Mouse (Mus musculus) midbrain, embryonic 15.5 days (tissue): ENCODE measurements at regions not wholly inside any gene's neighbourhood (a gene's known extent, or its start where the extent isn't known, plus 50 kb on each side); places are given as distances from the start of the nearest gene placed in this dataset.

Experiments
- ATAC-seq: fragments of 200-750 bp; cut with Nextera tagmentation; replicated peaks from 2 replicates; pipeline ENCODE4 v1.8.0; 2017; ENCODE audit warnings: moderate TSS enrichment
- H3K27ac ChIP-seq: fragments of 300-500 bp; sonication (generic); 2 replicates; pipeline ENCODE4 v1.5.1; 2015; ENCODE audit warnings: mild to moderate bottlenecking, inconsistent platforms
- H3K27me3 ChIP-seq: fragments of 300-500 bp; sonication (generic); replicated peaks from 2 replicates; pipeline ENCODE4 v1.6.1; 2015; ENCODE audit warnings: inconsistent platforms
- H3K36me3 ChIP-seq: fragments of 300-500 bp; sonication (generic); replicated peaks from 2 replicates; pipeline ENCODE4 v1.6.1; 2015; ENCODE audit warnings: inconsistent platforms
- H3K4me1 ChIP-seq: fragments of 300-500 bp; sonication (generic); 2 replicates; pipeline ENCODE4 v1.6.1; 2015; ENCODE audit warnings: inconsistent platforms
- H3K4me2 ChIP-seq: fragments of 300-500 bp; sonication (generic); 2 replicates; pipeline ENCODE4 v1.6.1; 2015; ENCODE audit warnings: inconsistent platforms, mild to moderate bottlenecking, moderate library complexity
- H3K4me3 ChIP-seq: fragments of 300-500 bp; sonication (generic); 2 replicates; pipeline ENCODE4 v1.5.1; 2015; ENCODE audit warnings: mild to moderate bottlenecking, inconsistent platforms
- H3K9ac ChIP-seq: fragments of 300-500 bp; sonication (generic); 2 replicates; pipeline ENCODE4 v1.6.1; 2015; ENCODE audit warnings: mild to moderate bottlenecking, inconsistent platforms
- H3K9me3 ChIP-seq: fragments of 300-500 bp; sonication (generic); 2 replicates; pipeline ENCODE4 v1.6.1; 2016; ENCODE audit warnings: inconsistent platforms
- WGBS: fragments of 180-500 bp; shearing (Covaris S2); methylation state at CpG from one replicate; pipeline ENCODE4 v1.1.7; 2015; ENCODE audit warnings: mixed read lengths; 5-methylcytosine and 5-hydroxymethylcytosine counted together

GRCm38 (mm10) chr12:25241675-25242074 is 144.7 kb upstream of the Id2 start:
- peaks cover 4% of the 10 kb centered on the region; the same call in 1 of the 2 replicates for H3K4me1 ChIP-seq
- H3K4me3 ChIP-seq: no peak overlapping the region
- no peak overlapping the region for H3K4me2 ChIP-seq
- no peak overlapping the region for H3K27ac ChIP-seq
- no peaks in the 10 kb centered on the region for H3K27me3 ChIP-seq
- 88% methylated on average over 3 of the region's 3 CpGs for WGBS
- H3K36me3 ChIP-seq: no peaks in the 10 kb centered on the region
- H3K9me3 ChIP-seq: no peaks in the 10 kb centered on the region
- H3K9ac ChIP-seq: no peak overlapping the region
- ATAC-seq: no peak

DNA sequence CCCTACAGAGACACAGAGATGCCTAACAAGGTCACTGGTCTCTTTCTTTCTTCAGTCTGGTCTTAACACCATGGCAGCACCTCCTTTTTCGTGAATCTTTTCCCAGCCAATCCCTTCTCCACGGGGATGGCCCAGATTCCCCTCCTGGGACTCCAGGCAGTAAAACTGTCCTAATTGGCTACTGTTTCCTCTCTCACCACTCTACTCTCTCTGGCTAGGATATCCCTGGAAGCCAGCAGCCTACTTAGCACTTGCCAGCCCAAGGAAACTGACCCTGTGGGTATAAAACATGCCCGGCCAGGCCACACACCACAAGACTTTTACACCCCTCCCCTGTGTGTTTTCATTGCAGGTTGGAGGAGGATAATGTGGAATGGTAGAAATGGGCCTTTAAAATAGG is 143.9 kb upstream of the Id2 start:
- H3K9ac ChIP-seq: no peak overlapping the region
- H3K27me3 ChIP-seq: no peaks in the 10 kb centered on the region
- no peak overlapping the region for H3K4me2 ChIP-seq
- 81% methylated on average over 3 of the region's 3 CpGs for WGBS
- H3K27ac ChIP-seq: no peak overlapping the region
- no peaks in the 10 kb centered on the region for H3K9me3 ChIP-seq
- no peak overlapping the region for H3K4me3 ChIP-seq
- H3K4me1 ChIP-seq: peaks cover 4% of the 10 kb centered on the region; the same call in 1 of the 2 replicates
- H3K36me3 ChIP-seq: no peaks in the 10 kb centered on the region
- ATAC-seq: no peak

DNA sequence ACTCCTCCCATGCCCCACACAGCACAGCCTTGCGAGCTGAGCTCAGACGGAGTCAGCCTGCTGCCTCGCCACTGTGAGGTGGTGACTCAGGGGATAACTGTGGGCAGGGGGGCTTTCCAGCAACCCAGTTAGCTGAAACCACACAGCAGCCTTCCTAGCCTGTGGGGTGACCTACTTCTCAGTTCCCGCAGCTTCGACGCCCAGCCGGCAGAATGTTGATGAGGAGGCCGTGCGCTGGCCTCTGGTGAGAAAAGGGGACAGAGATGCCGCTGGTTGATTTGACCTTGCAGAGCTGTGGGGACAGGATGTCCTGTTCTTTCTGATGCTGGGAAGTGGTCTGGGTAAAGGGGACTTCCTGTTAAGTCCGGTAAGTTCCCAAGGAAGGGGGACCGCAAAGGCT is 143.2 kb upstream of the Id2 start:
- Histone ChIP-seq H3K4me3 (no peak overlapping the region), H3K4me2 (no peak overlapping the region), H3K9me3 (no peaks in the 10 kb centered on the region), H3K4me1 (peaks cover 4% of the 10 kb centered on the region; the same call in 1 of the 2 replicates), H3K27ac (no peak overlapping the region), H3K27me3 (no peaks in the 10 kb centered on the region), H3K9ac (no peak overlapping the region), H3K36me3 (no peaks in the 10 kb centered on the region)
- WGBS: 55% methylated on average over 12 of the region's 12 CpGs
- ATAC-seq: no peak

DNA sequence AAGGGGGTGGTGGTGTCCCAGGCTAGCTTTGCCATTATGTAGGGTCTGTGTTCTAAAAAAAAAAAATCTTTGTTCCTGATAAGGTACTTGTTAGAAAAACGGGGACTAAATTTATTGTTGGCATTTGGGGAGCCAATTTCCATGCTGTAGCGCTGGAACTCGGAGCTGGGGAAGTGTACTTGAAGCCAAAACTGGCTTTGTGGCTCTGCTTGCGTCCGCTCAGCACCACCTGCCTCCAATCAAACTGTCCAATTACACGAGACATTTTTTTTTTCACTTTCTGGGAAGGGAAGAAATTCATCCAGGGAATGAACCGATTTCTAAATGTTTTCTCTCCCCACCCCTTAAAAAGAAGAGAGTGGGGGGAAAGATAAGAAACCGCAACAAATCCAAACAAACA is 138.1 kb upstream of the Id2 start:
- ATAC-seq: no peak
- H3K27me3 ChIP-seq: no peaks in the 10 kb centered on the region
- 65% methylated on average over 8 of the region's 8 CpGs for WGBS
- no peaks in the 10 kb centered on the region for H3K9me3 ChIP-seq
- H3K4me3 ChIP-seq: no peak overlapping the region
- H3K4me2 ChIP-seq: no peak overlapping the region
- peaks cover 3% of the 10 kb centered on the region; the same call in 1 of the 2 replicates for H3K4me1 ChIP-seq
- H3K36me3 ChIP-seq: no peaks in the 10 kb centered on the region
- H3K9ac ChIP-seq: no peak overlapping the region
- H3K27ac ChIP-seq: no peak overlapping the region

DNA sequence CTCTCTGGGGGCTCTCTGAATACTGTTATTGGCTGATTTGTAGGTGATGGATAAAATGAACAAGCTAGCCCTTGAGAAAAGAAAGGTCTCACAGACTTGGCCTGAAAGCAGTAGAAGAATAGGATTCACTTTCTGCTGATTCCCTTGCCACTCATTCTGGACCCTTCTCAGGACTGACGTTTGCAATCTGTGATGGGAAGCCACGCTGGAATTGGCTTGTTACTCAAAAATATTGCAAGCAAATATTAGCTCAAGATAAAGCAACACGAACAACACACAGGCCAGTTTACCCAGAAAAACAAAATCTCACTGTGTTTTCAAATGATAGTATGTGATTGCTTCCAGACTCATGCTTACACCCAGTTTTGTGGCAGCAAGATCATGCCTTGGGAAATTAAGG is 137.7 kb upstream of the Id2 start:
- no peak overlapping the region for H3K27ac ChIP-seq

GRCm38 (mm10) chr12:25233027-25233535 is 136.1 kb upstream of the Id2 start:
- 78% methylated on average over 4 of the region's 4 CpGs for WGBS
- no peak for ATAC-seq

More for the DNA sequence above, 137.7 kb upstream of the Id2 start:
- Histone ChIP-seq H3K9me3 (no peaks in the 10 kb centered on the region), H3K9ac (no peak overlapping the region), H3K4me1 (no peaks in the 10 kb centered on the region), H3K4me3 (no peak overlapping the region), H3K4me2 (no peak overlapping the region), H3K27me3 (no peaks in the 10 kb centered on the region), H3K36me3 (no peaks in the 10 kb centered on the region)
- no peak for ATAC-seq
- 78% methylated on average over 3 of the region's 3 CpGs for whole genome bisulfite sequencing

DNA sequence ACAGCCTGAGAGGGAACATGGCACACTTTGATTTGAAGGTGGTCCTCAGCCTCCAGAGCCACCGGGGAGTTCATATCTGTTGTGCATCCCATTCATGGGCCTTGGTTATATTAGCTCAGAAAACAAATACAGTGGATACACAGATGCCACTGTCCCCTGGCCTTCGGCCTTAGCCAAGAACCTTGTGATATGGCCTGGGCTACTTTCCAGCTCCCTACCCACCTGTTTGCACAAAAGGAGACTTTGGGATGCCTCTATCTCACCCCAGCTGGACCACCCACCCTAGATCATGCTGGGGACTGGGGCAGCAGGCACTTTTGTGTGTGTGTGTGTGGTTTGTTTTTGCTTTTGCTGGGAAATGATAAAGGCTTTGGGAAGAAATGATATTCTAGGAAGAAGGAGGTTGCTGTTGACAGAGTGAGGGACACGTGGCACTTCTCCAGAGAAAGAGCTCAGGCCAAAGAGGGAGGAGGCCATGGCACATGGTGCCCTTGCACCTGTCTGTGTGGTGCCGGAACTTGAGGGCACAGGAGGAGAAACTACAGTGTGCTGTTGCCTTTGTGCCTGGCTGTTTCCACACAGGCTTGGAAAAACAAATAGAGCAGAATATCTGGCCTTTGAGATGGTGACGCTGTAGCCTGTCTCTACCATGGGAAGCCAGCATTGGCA is 135.6 kb upstream of the Id2 start:
- Histone ChIP-seq H3K4me2 (no peak overlapping the region), H3K9me3 (no peaks in the 10 kb centered on the region), H3K9ac (no peak overlapping the region), H3K27ac (no peak overlapping the region), H3K36me3 (no peaks in the 10 kb centered on the region), H3K4me1 (no peaks in the 10 kb centered on the region), H3K27me3 (no peaks in the 10 kb centered on the region), H3K4me3 (no peak overlapping the region)
- WGBS: 80% methylated on average over 5 of the region's 5 CpGs
- ATAC-seq: no peak

More at GRCm38 (mm10) chr12:25233027-25233535, 136.1 kb upstream of the Id2 start:
- Histone ChIP-seq H3K9me3 (no peaks in the 10 kb centered on the region), H3K27me3 (no peaks in the 10 kb centered on the region), H3K36me3 (no peaks in the 10 kb centered on the region), H3K27ac (no peak overlapping the region), H3K4me1 (no peaks in the 10 kb centered on the region), H3K4me2 (no peak overlapping the region), H3K4me3 (no peak overlapping the region), H3K9ac (no peak overlapping the region)

DNA sequence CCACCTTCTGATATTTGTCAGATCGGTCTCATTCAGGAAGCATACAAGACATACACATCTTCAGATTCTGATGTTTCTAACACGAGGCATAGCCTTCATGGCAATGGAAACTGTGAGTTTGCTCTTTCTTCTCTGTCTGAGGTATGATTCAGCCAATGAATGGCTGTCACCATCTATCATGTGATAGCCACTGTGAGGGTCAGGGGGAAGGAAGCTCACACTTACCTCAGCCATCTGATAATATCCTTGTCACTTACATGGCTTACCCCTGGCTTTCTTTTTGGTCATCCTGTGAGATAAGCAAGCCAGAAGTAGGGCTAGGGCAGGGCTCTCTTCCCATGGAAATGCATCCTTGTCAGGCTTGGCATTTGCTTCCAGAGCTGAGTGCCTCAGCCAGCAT is 131.8 kb upstream of the Id2 start:
- ATAC-seq: no peak
- Histone ChIP-seq H3K4me2 (no peak overlapping the region), H3K27ac (no peak overlapping the region), H3K27me3 (no peaks in the 10 kb centered on the region), H3K4me3 (no peak overlapping the region), H3K4me1 (no peaks in the 10 kb centered on the region), H3K9me3 (no peaks in the 10 kb centered on the region), H3K36me3 (no peaks in the 10 kb centered on the region), H3K9ac (no peak overlapping the region)
- whole genome bisulfite sequencing: 79% methylated on average over 2 of the region's 2 CpGs

DNA sequence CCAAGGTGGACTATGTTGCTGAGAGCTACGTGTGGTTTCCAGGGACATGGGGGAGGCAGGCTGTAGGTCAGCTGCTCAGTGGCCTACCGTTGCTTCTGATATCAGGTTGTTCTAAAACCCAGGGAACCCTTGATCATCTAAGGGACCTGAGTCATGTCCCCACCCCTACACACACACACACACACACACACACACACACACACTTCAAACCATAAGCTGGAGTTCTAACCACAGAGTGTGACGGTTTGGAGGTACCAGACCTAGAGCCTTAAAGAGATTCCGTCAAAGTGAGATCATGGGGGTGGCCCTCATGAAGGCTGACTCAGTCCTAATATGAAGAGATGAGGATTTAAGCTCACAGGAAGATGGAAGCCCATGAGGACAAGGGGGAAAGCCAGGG is 130.8 kb upstream of the Id2 start:
- Histone ChIP-seq H3K9ac (no peak overlapping the region), H3K27me3 (no peaks in the 10 kb centered on the region), H3K4me3 (no peak overlapping the region), H3K9me3 (no peaks in the 10 kb centered on the region), H3K4me2 (no peak overlapping the region), H3K27ac (no peak overlapping the region), H3K36me3 (no peaks in the 10 kb centered on the region), H3K4me1 (no peaks in the 10 kb centered on the region)
- 96% methylated on average over 4 of the region's 4 CpGs for WGBS
- no peak for ATAC-seq

DNA sequence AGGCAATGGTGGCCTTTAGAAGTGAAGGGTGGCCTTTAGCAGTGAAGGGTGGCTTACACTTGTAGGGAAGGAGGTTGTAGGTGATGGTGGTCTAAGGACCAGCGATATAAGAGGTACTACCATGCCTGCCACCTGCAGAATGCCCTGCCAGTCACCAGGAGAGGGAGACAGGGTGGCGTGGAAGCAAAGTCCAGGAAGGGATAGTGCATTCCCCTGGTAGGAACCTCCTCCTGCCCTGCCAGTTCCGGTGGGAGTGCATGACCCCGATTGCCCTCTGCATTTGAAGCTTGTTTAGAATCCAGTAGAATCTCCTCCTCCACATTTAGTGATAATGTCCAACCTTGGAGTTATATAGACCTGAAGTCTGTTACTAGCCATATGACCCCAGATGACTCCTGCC is 127.7 kb upstream of the Id2 start:
- no peak overlapping the region for H3K4me3 ChIP-seq
- no peak overlapping the region for H3K9ac ChIP-seq
- 84% methylated on average over 4 of the region's 4 CpGs for WGBS
- H3K9me3 ChIP-seq: no peaks in the 10 kb centered on the region
- H3K27ac ChIP-seq: no peak overlapping the region
- no peak overlapping the region for H3K4me2 ChIP-seq
- H3K36me3 ChIP-seq: no peaks in the 10 kb centered on the region
- H3K27me3 ChIP-seq: no peaks in the 10 kb centered on the region
- ATAC-seq: no peak
- H3K4me1 ChIP-seq: no peaks in the 10 kb centered on the region

- WGBS: 88% methylated on average over 2 of the region's 2 CpGs
Observed at GRCm38 (mm10) chr12:25224201-25224600, 127.3 kb upstream of the Id2 start.

GRCm38 (mm10) chr12:25223539-25223938 is 126.6 kb upstream of the Id2 start:
- no peak for ATAC-seq
- H3K9me3 ChIP-seq: no peaks in the 10 kb centered on the region
- no peaks in the 10 kb centered on the region for H3K27me3 ChIP-seq
- no peak overlapping the region for H3K27ac ChIP-seq
- H3K4me2 ChIP-seq: no peak overlapping the region
- 92% methylated on average over 4 of the region's 4 CpGs for WGBS
- no peak overlapping the region for H3K9ac ChIP-seq
- no peaks in the 10 kb centered on the region for H3K36me3 ChIP-seq
- no peak overlapping the region for H3K4me3 ChIP-seq
- H3K4me1 ChIP-seq: no peaks in the 10 kb centered on the region

More at GRCm38 (mm10) chr12:25224201-25224600, 127.3 kb upstream of the Id2 start:
- Histone ChIP-seq H3K4me2 (no peak overlapping the region), H3K9ac (no peak overlapping the region), H3K27me3 (no peaks in the 10 kb centered on the region), H3K36me3 (no peaks in the 10 kb centered on the region), H3K9me3 (no peaks in the 10 kb centered on the region), H3K4me3 (no peak overlapping the region), H3K4me1 (no peaks in the 10 kb centered on the region), H3K27ac (no peak overlapping the region)
- no peak for ATAC-seq

DNA sequence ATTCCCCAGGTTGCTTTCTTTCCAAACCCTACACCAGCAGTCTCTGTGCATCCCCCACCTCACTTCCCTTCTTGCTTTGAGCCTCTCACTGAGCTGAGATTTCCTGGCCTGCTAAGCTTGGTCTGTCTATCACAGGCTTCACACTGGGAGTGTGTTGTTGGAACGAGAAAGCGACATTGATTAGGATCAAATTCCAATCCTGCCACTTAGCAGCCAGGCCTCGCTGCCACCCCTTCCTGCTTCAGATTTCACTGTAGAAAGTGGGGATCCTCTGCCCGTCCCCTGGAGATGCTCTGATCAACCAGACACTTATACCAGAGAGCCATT is 123.8 kb upstream of the Id2 start:
- no peak overlapping the region for H3K27ac ChIP-seq

More for the DNA sequence above, 123.8 kb upstream of the Id2 start:
- Histone ChIP-seq H3K9ac (no peak overlapping the region), H3K9me3 (no peaks in the 10 kb centered on the region), H3K27me3 (no peaks in the 10 kb centered on the region), H3K4me3 (no peak overlapping the region), H3K4me1 (no peaks in the 10 kb centered on the region), H3K4me2 (no peak overlapping the region), H3K36me3 (no peaks in the 10 kb centered on the region)
- 23% methylated on average over 4 of the region's 4 CpGs for WGBS
- ATAC-seq: no peak
